Mouse (Mus musculus): Measurements from ENCODE around the gene Vmn1r103. TPM values are rescaled to one million over a fixed set of nuclear protein-coding genes. Genes with fewer than 3 reads are reported as not detected.
"Not testable (repeated sequence)": the region's sequence is repeated elsewhere in the genome, so short reads cannot be mapped to it uniquely, and the experiment has no call there.

The Vmn1r103 gene
- total RNA-seq (2014; fragmentation: Nextera tagmentation): not detected in 2 replicates
- total RNA-seq (2017): not detected in 2 replicates

DNA sequence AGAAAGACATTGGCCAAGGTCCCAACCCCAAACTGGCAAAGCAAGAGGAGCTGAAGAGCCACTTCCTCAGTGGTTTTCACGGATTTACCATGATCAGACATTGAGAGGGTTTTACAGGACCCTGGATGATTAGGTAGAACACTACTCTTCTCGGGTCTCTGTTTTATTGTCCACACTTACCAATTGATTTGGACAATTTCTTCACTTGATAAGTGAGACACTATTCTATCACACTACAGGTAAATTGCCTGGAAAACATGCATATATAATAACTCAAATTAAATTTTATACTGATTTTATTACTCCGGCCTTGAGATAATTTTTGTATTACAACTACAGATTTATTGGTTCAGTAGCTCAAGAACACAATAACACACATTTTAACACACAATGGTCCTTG, at the start of gene Vmn1r103:
Vmn1r103 (minus strand) TSS at position 101 of the 400 bp plus-strand sequence.
- not testable (repeated sequence) for ATAC-seq (replicated peaks; ENCODE audit: low FRiP score, low TSS enrichment, poor library complexity, severe bottlenecking)

DNA sequence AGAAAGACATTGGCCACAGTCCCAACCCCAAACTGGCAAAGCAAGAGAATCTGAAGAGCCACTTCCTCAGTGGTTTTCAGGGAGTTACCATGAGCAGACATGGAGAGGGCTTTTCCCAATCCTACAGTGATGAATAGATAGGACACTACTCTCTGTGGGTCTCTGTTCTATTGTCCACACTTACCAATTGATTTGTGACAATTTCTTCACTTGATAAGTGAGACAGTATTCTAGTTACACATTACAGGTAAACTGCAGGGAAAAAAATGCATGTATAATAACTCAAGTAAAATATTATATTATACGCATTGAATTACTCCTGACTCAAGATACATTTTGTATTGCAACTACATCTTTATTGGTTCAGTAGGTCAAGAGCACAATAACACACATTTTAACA, 35.3 kb upstream of the Vmn1r103 start, which contains the start of gene Gm5726:
Gm5726 (minus strand) TSS at position 101 of the 400 bp plus-strand sequence.
- ATAC-seq (replicated peaks; ENCODE audit: low FRiP score, low TSS enrichment, poor library complexity, severe bottlenecking): not testable (repeated sequence)

DNA sequence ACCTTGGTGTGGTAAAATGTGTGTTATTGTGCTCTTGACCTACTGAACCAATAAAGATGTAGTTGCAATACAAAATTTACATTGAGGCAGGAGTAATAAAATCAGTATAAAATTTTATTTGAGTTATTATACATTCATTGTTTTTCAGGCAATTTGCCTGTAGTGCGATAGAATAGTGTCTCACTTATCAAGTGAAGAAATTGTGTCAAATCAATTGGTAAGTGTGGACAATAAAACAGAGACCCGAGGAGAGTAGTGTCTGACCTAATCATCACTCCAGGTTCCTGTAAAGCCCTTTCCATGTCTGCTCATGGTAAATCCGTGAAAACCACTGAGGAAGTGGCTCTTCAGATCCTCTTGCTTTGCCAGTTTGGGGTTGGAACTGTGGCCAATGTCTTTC, 23.2 kb upstream of the Vmn1r103 start, which contains the start of gene Vmn1r104:
Vmn1r104 (plus strand) TSS at position 301 of the 400 bp plus-strand sequence.
- ATAC-seq (replicated peaks; ENCODE audit: low FRiP score, low TSS enrichment, poor library complexity, severe bottlenecking): not testable (repeated sequence)

DNA sequence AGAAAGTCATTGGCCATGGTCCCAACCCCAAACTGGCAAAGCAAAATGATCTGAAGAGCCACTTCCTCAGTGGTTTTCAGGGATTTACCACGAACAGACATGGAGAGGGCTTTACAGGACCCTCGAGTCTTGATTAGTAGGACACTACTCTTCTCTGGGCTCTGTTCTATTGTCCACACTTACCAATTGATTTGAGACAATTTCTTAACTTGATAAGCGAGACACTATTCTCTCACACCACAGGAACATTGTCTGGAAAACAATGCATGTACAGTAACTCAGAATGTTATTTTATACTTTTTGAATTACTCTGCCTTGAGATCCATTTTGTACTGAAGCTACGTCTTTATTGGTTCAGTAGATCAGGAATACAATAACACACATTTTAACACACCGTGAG, 35.5 kb downstream of the Vmn1r103 start, which contains the start of gene Gm10670:
Gm10670 (minus strand) TSS at position 101 of the 400 bp plus-strand sequence.
- not testable (repeated sequence) for ATAC-seq (replicated peaks; ENCODE audit: low FRiP score, low TSS enrichment, poor library complexity, severe bottlenecking)

Other genes starting within 250 kb of the Vmn1r103 start
- gene Gm5890, start 247.7 kb downstream of the Vmn1r103 start, total RNA-seq (2014; fragmentation: Nextera tagmentation): not detected in 2 replicates
- not detected in 2 replicates for gene Gm5890, start 247.7 kb downstream of the Vmn1r103 start, total RNA-seq (2017)
- gene Gm4133, start 176.5 kb downstream of the Vmn1r103 start, total RNA-seq (2014; fragmentation: Nextera tagmentation): not detected in 2 replicates
- not detected in 2 replicates for gene Gm4133, start 176.5 kb downstream of the Vmn1r103 start, total RNA-seq (2017)
- gene Gm5728, start 135.1 kb downstream of the Vmn1r103 start, total RNA-seq (2014; fragmentation: Nextera tagmentation): not detected in 2 replicates
- gene Gm5728, start 135.1 kb downstream of the Vmn1r103 start, total RNA-seq (2017): not detected in 2 replicates
- gene Vmn1r100, start 92.6 kb downstream of the Vmn1r103 start, total RNA-seq (2014; fragmentation: Nextera tagmentation): not detected in 2 replicates
- gene Vmn1r100, start 92.6 kb downstream of the Vmn1r103 start, total RNA-seq (2017): not detected in 2 replicates
- not detected in 2 replicates for gene Vmn1r101, start 67.9 kb downstream of the Vmn1r103 start, total RNA-seq (2014; fragmentation: Nextera tagmentation)
- not detected in 2 replicates for gene Vmn1r101, start 67.9 kb downstream of the Vmn1r103 start, total RNA-seq (2017)
- gene Gm10670, start 35.6 kb downstream of the Vmn1r103 start, total RNA-seq (2014; fragmentation: Nextera tagmentation): not detected in 2 replicates
- not detected in 2 replicates for gene Gm10670, start 35.6 kb downstream of the Vmn1r103 start, total RNA-seq (2017)
- gene Vmn1r104, start 23.3 kb upstream of the Vmn1r103 start, total RNA-seq (2014; fragmentation: Nextera tagmentation): not detected in 2 replicates
- not detected in 2 replicates for gene Vmn1r104, start 23.3 kb upstream of the Vmn1r103 start, total RNA-seq (2017)
- not detected in 2 replicates for gene Gm5726, start 35.2 kb upstream of the Vmn1r103 start, total RNA-seq (2014; fragmentation: Nextera tagmentation)
- not detected in 2 replicates for gene Gm5726, start 35.2 kb upstream of the Vmn1r103 start, total RNA-seq (2017)
- not detected in 2 replicates for gene Gm4141, start 65.7 kb upstream of the Vmn1r103 start, total RNA-seq (2014; fragmentation: Nextera tagmentation)
- gene Gm4141, start 65.7 kb upstream of the Vmn1r103 start, total RNA-seq (2017): not detected in 2 replicates
- gene Gm4513, start 88.5 kb upstream of the Vmn1r103 start, total RNA-seq (2014; fragmentation: Nextera tagmentation): not detected in 2 replicates
- not detected in 2 replicates for gene Gm4513, start 88.5 kb upstream of the Vmn1r103 start, total RNA-seq (2017)
- gene Vmn1r107, start 158.4 kb upstream of the Vmn1r103 start, total RNA-seq (2014; fragmentation: Nextera tagmentation): not detected in 2 replicates
- not detected in 2 replicates for gene Vmn1r107, start 158.4 kb upstream of the Vmn1r103 start, total RNA-seq (2017)
- not detected in 2 replicates for gene Vmn1r111, start 192.7 kb upstream of the Vmn1r103 start, total RNA-seq (2014; fragmentation: Nextera tagmentation)
- gene Vmn1r111, start 192.7 kb upstream of the Vmn1r103 start, total RNA-seq (2017): not detected in 2 replicates
- not detected in 2 replicates for gene Gm10668, start 220.1 kb upstream of the Vmn1r103 start, total RNA-seq (2014; fragmentation: Nextera tagmentation)
- gene Gm10668, start 220.1 kb upstream of the Vmn1r103 start, total RNA-seq (2017): not detected in 2 replicates